Mouse (Mus musculus): ENCODE results near the gene Pde9a. TPM values are rescaled to one million over a fixed set of nuclear protein-coding genes. Genes with fewer than 3 reads are reported as not detected.

The Pde9a gene
- polyA plus RNA-seq, 1 experiment from 2014 or later: 31.5 TPM

DNA sequence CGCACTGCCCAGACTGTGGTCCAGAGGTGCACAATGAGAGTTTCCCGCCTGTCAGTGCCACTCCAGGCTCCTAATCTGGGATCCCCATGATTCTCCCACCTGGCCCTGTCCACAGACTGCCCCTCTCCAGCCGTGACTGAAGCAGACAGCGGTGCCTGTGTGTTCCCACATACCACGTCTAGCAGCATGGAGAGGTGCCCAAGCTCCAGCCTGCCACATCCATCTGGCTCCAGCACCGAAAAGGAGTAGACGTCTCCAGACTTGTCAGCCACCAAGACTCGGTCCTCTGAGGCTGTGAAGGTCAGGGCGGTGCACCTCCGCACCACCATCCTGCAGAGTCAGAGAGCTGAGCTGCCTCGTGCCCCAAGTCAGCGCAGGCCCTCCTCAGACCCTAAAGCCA, 117.3 kb downstream of the Pde9a start:
- ATAC-seq (ENCODE audit: low read depth): no peak; the same call in 1 of the 2 replicates
- H3K4me3 ChIP-seq (ENCODE audit: low read length): no peak overlapping the region
- H3K27me3 ChIP-seq (ENCODE audit: control insufficient read depth, insufficient read depth, low read depth, low read length): no peaks in the 10 kb centered on the region
- no peak overlapping the region for H3K27ac ChIP-seq (ENCODE audit: low read length)
- no peaks in the 10 kb centered on the region for H3K4me1 ChIP-seq (replicated peaks; ENCODE audit: control insufficient read depth, insufficient read depth, low read length)
- whole genome bisulfite sequencing: 91% methylated on average over 12 of the region's 12 CpGs
- H3K9me3 ChIP-seq (ENCODE audit: control insufficient read depth, low read length): no peaks in the 10 kb centered on the region
- no peak overlapping the region for H3K4me2 ChIP-seq (ENCODE audit: low read depth, low read length)
- peaks cover 37% of the 10 kb centered on the region for H3K36me3 ChIP-seq (ENCODE audit: control insufficient read depth, insufficient read depth, low read length)
- no peak overlapping the region for H3K9ac ChIP-seq (ENCODE audit: low read length)

- Histone ChIP-seq H3K27me3 (ENCODE audit: control insufficient read depth, insufficient read depth, low read depth, low read length) (no peaks in the 10 kb centered on the region), H3K27ac (ENCODE audit: low read length) (no peak overlapping the region), H3K36me3 (ENCODE audit: control insufficient read depth, insufficient read depth, low read length) (peaks cover 34% of the 10 kb centered on the region), H3K4me3 (ENCODE audit: low read length) (no peak overlapping the region), H3K9me3 (ENCODE audit: control insufficient read depth, low read length) (no peaks in the 10 kb centered on the region), H3K9ac (ENCODE audit: low read length) (no peak overlapping the region), H3K4me1 (replicated peaks; ENCODE audit: control insufficient read depth, insufficient read depth, low read length) (no peaks in the 10 kb centered on the region), H3K4me2 (ENCODE audit: low read depth, low read length) (no peak overlapping the region)
- ATAC-seq (ENCODE audit: low read depth): no peak
- WGBS: 84% methylated on average over 2 of the region's 2 CpGs
Measured at GRCm38 (mm10) chr17:31503936-31504335, 117.9 kb downstream of the Pde9a start.

DNA sequence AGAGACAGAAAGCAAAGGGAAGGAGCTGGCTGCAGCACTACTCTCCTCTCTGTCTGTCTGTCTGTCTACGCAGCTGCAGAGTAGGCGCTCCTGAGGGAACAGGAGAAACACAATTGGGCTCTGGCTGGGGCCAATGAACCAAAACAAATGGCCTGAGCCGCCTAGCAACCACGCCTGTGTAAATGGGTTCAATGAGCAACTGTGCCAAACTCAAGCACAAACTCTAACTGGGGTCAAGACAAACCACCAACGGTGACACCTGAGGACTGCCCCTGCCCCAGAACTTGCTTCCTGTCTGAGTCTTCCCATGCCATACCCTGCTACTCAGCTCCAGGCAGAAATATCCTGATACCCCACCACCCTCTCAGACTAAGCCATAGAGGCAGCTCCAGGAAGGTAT, 119.0 kb downstream of the Pde9a start:
- H3K4me3 ChIP-seq (ENCODE audit: low read length): no peak overlapping the region
- peaks cover 33% of the 10 kb centered on the region for H3K36me3 ChIP-seq (ENCODE audit: control insufficient read depth, insufficient read depth, low read length)
- ATAC-seq (ENCODE audit: low read depth): no peak
- H3K9ac ChIP-seq (ENCODE audit: low read length): no peak overlapping the region
- 88% methylated on average over 5 of the region's 5 CpGs for WGBS
- H3K4me2 ChIP-seq (ENCODE audit: low read depth, low read length): no peak overlapping the region
- H3K27ac ChIP-seq (ENCODE audit: low read length): no peak overlapping the region
- no peaks in the 10 kb centered on the region for H3K27me3 ChIP-seq (ENCODE audit: control insufficient read depth, insufficient read depth, low read depth, low read length)
- no peaks in the 10 kb centered on the region for H3K4me1 ChIP-seq (replicated peaks; ENCODE audit: control insufficient read depth, insufficient read depth, low read length)
- H3K9me3 ChIP-seq (ENCODE audit: control insufficient read depth, low read length): no peaks in the 10 kb centered on the region

DNA sequence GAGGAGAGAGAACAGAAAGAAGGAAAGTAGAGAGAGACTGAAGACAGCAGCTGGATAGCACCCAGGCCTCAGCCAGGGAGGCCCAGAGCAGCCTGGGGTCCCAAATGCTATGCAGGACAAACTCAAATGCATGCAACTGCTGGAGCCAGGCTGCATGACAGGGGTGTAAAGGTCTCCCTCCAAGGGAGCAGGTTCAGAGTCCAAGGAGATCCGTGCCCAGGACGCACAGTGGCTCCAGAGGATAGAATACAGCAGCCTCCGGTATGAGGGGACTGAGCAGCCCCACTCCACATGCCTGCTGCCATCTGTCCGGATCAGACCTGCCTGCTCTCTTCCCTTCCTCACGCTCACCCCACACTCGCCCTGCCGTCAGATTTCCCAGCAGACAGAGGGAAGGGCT, 120.3 kb downstream of the Pde9a start:
- WGBS: 72% methylated on average over 7 of the region's 7 CpGs
- no peak overlapping the region for H3K9ac ChIP-seq (ENCODE audit: low read length)
- H3K4me3 ChIP-seq (ENCODE audit: low read length): no peak overlapping the region
- H3K27ac ChIP-seq (ENCODE audit: low read length): no peak overlapping the region
- ATAC-seq (ENCODE audit: low read depth): no peak
- H3K9me3 ChIP-seq (ENCODE audit: control insufficient read depth, low read length): no peaks in the 10 kb centered on the region
- no peaks in the 10 kb centered on the region for H3K27me3 ChIP-seq (ENCODE audit: control insufficient read depth, insufficient read depth, low read depth, low read length)
- H3K4me2 ChIP-seq (ENCODE audit: low read depth, low read length): no peak overlapping the region
- peaks cover 26% of the 10 kb centered on the region for H3K36me3 ChIP-seq (ENCODE audit: control insufficient read depth, insufficient read depth, low read length)
- H3K4me1 ChIP-seq (replicated peaks; ENCODE audit: control insufficient read depth, insufficient read depth, low read length): no peaks in the 10 kb centered on the region; the same call in 1 of the 2 replicates

DNA sequence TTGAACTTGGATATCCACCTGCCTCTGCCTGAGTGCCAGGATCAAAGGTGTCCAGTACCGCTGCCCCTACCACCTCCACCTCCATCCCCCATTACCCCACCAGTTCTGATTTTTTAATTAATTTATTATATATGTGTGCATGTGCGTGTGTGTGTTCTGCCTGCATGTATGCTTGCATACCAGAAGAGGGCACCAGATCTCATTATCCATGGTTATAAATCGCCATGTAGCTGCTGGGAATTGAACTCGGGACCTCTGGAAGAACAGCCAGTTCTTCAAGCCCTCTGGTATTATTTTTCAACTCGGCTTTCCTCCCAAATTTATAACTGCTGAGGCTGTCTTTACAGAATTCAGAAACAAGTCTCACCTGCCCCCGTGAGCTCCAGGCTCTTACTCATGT, 124.9 kb downstream of the Pde9a start:
- H3K9ac ChIP-seq (ENCODE audit: low read length): no peak overlapping the region
- H3K9me3 ChIP-seq (ENCODE audit: control insufficient read depth, low read length): no peaks in the 10 kb centered on the region
- H3K4me3 ChIP-seq (ENCODE audit: low read length): peak overlapping the region; percentile 91
- ATAC-seq (ENCODE audit: low read depth): no peak
- peaks cover 12% of the 10 kb centered on the region; the same call in 1 of the 2 replicates for H3K36me3 ChIP-seq (ENCODE audit: control insufficient read depth, insufficient read depth, low read length)
- H3K27me3 ChIP-seq (ENCODE audit: control insufficient read depth, insufficient read depth, low read depth, low read length): no peaks in the 10 kb centered on the region
- WGBS: 93% methylated on average over 6 of the region's 6 CpGs
- no peak overlapping the region for H3K27ac ChIP-seq (ENCODE audit: low read length)
- H3K4me2 ChIP-seq (ENCODE audit: low read depth, low read length): peak overlapping the region; percentile 84; the same call in 1 of the 2 replicates
- peaks cover 6% of the 10 kb centered on the region for H3K4me1 ChIP-seq (replicated peaks; ENCODE audit: control insufficient read depth, insufficient read depth, low read length)

DNA sequence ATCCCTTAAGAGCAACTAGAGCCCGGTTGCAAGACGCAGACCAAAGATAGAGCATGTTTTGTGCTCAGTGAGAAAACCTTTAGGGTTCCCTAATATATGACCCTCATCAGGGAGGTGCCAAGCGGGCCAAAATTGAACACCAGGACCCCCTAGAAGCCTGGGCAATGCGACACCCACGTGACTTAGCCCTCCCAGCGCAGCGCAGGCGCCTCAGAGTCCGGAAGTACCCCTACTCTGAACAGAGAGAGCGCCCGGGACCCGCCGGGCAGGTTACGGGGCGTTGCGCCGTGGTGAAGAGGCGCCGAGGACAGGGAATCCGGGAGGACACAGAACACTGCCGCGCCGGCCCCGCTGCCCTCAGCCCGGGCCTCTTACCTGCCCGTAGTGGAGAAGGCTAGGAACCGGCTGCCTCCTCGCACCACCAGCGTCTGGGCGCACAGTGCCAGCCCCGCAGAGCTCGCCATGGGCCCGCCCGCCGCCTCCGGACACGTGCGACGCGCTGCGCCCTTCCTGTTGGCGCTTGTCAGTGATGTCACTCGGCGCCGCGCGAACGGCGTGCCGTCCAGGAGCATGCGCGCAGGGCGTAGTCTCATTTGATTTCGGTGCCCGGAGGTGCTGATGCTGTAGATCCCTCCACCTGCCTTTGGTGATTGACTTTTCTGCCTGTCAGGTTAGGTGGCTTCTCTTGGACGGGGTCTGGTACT, 125.9 kb downstream of the Pde9a start:
- Histone ChIP-seq H3K4me1 (replicated peaks; ENCODE audit: control insufficient read depth, insufficient read depth, low read length) (peaks cover 6% of the 10 kb centered on the region), H3K27me3 (ENCODE audit: control insufficient read depth, insufficient read depth, low read depth, low read length) (no peaks in the 10 kb centered on the region), H3K9me3 (ENCODE audit: control insufficient read depth, low read length) (no peaks in the 10 kb centered on the region), H3K4me3 (ENCODE audit: low read length) (peak overlapping the region; percentile 91), H3K27ac (ENCODE audit: low read length) (peak overlapping the region; percentile 77), H3K9ac (ENCODE audit: low read length) (peak overlapping the region; percentile 83), H3K36me3 (ENCODE audit: control insufficient read depth, insufficient read depth, low read length) (peaks cover 12% of the 10 kb centered on the region; the same call in 1 of the 2 replicates), H3K4me2 (ENCODE audit: low read depth, low read length) (peak overlapping the region; percentile 84)
- WGBS: under 1% methylated on average over 55 of the region's 56 CpGs
- ATAC-seq (ENCODE audit: low read depth): peak; percentile 96

GRCm38 (mm10) chr17:31512593-31512992, 126.6 kb downstream of the Pde9a start:
- Histone ChIP-seq H3K4me3 (ENCODE audit: low read length) (peak overlapping the region; percentile 91), H3K27ac (ENCODE audit: low read length) (peak overlapping the region; percentile 36; the same call in 1 of the 2 replicates), H3K36me3 (ENCODE audit: control insufficient read depth, insufficient read depth, low read length) (peaks cover 9% of the 10 kb centered on the region; the same call in 1 of the 2 replicates), H3K4me1 (replicated peaks; ENCODE audit: control insufficient read depth, insufficient read depth, low read length) (peaks cover 6% of the 10 kb centered on the region), H3K9me3 (ENCODE audit: control insufficient read depth, low read length) (no peaks in the 10 kb centered on the region), H3K4me2 (ENCODE audit: low read depth, low read length) (peak overlapping the region; percentile 84), H3K9ac (ENCODE audit: low read length) (peak overlapping the region; percentile 83), H3K27me3 (ENCODE audit: control insufficient read depth, insufficient read depth, low read depth, low read length) (no peaks in the 10 kb centered on the region)
- WGBS: 14% methylated on average over 6 of the region's 6 CpGs
- ATAC-seq (ENCODE audit: low read depth): peak; percentile 15; the same call in 1 of the 2 replicates

- Histone ChIP-seq H3K4me2 (ENCODE audit: low read depth, low read length) (no peak overlapping the region), H3K9me3 (ENCODE audit: control insufficient read depth, low read length) (no peaks in the 10 kb centered on the region), H3K4me1 (replicated peaks; ENCODE audit: control insufficient read depth, insufficient read depth, low read length) (peaks cover 6% of the 10 kb centered on the region), H3K36me3 (ENCODE audit: control insufficient read depth, insufficient read depth, low read length) (no peaks in the 10 kb centered on the region), H3K27ac (ENCODE audit: low read length) (no peak overlapping the region), H3K4me3 (ENCODE audit: low read length) (no peak overlapping the region), H3K9ac (ENCODE audit: low read length) (no peak overlapping the region), H3K27me3 (ENCODE audit: control insufficient read depth, insufficient read depth, low read depth, low read length) (no peaks in the 10 kb centered on the region)
- 76% methylated on average over 1 of the region's 1 CpGs for WGBS
- ATAC-seq (ENCODE audit: low read depth): no peak
Measured at GRCm38 (mm10) chr17:31514696-31515095, 128.7 kb downstream of the Pde9a start.

DNA sequence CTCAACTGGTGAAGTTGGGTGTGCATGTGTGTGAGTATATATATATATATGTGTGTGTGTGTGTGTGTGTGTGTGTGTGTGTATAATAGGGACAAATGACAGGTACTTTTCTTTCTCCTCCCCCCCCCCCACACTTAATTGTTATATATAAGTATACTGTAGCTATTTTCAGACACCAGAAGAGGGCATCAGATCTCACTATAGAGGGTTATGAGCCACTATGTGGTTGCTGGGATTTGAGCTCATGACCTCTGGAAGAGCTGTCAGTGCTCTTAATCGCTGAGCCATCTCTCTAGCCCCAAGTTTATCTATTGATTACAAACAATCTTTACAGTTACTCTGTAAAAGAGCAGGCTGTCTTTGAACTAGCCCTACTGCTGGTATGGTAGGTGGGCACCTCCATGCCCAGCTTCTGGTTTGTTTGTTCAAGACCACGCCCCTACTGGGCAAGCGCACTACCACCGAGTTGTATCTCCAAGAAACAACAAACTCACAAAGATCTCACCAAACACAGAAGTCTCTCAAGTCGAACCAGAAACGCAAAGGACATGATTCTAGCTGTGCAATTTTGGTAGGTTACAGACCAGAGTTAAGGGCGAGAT, 133.4 kb downstream of the Pde9a start:
- 4% methylated on average over 7 of the region's 7 CpGs for WGBS
- H3K4me2 ChIP-seq (ENCODE audit: low read depth, low read length): peak overlapping the region; percentile 82
- no peaks in the 10 kb centered on the region for H3K9me3 ChIP-seq (ENCODE audit: control insufficient read depth, low read length)
- H3K27me3 ChIP-seq (ENCODE audit: control insufficient read depth, insufficient read depth, low read depth, low read length): no peaks in the 10 kb centered on the region
- H3K27ac ChIP-seq (ENCODE audit: low read length): peak overlapping the region; percentile 48; the same call in 1 of the 2 replicates
- peak; percentile 47; the same call in 1 of the 2 replicates for ATAC-seq (ENCODE audit: low read depth)
- H3K4me3 ChIP-seq (ENCODE audit: low read length): peak overlapping the region; percentile 62
- peak overlapping the region; percentile 47; the same call in 1 of the 2 replicates for H3K9ac ChIP-seq (ENCODE audit: low read length)
- H3K4me1 ChIP-seq (replicated peaks; ENCODE audit: control insufficient read depth, insufficient read depth, low read length): peaks cover 10% of the 10 kb centered on the region
- peaks cover 10% of the 10 kb centered on the region for H3K36me3 ChIP-seq (ENCODE audit: control insufficient read depth, insufficient read depth, low read length)
